Mouse (Mus musculus) midbrain, embryonic 16.5 days (tissue): ENCODE measurements around the gene Fam178b. TPM values are rescaled to one million over a fixed set of nuclear protein-coding genes. Genes with fewer than 3 reads are reported as not detected.

ENCODE experiments used
- ATAC-seq: fragments of 200-750 bp; cut with Nextera tagmentation; 2 replicates; pipeline ENCODE4 v1.8.0; 2017; ENCODE audit warnings: moderate TSS enrichment
- H3K27ac ChIP-seq: fragments of 300-500 bp; sonication (generic); 2 replicates; pipeline ENCODE4 v1.5.1; 2014; ENCODE audit warnings: mild to moderate bottlenecking, low read length, mixed read lengths
- H3K27me3 ChIP-seq: fragments of 300-500 bp; sonication (generic); 2 replicates; pipeline ENCODE4 v1.6.1; 2014; ENCODE audit warnings: low read depth, low read length, mixed read lengths; ENCODE audit not compliant: control insufficient read depth, insufficient read depth
- H3K36me3 ChIP-seq: fragments of 300-500 bp; sonication (generic); 2 replicates; pipeline ENCODE4 v1.6.1; 2014; ENCODE audit warnings: mild to moderate bottlenecking, low read length, moderate library complexity, mixed read lengths; ENCODE audit not compliant: control insufficient read depth, insufficient read depth
- H3K4me1 ChIP-seq: fragments of 300-500 bp; sonication (generic); 2 replicates; pipeline ENCODE4 v1.6.1; 2014; ENCODE audit warnings: mild to moderate bottlenecking, low read length, mixed read lengths; ENCODE audit not compliant: control insufficient read depth, insufficient read depth
- H3K4me2 ChIP-seq: fragments of 300-500 bp; sonication (generic); 2 replicates; pipeline ENCODE4 v1.6.1; 2014; ENCODE audit warnings: mild to moderate bottlenecking, low read length, mixed read lengths
- H3K4me3 ChIP-seq: fragments of 300-500 bp; sonication (generic); 2 replicates; pipeline ENCODE4 v1.5.1; 2014; ENCODE audit warnings: low read depth, mild to moderate bottlenecking, low read length, moderate library complexity, mixed read lengths
- H3K9ac ChIP-seq: fragments of 300-500 bp; sonication (generic); 2 replicates; pipeline ENCODE4 v1.6.1; 2014; ENCODE audit warnings: low read depth, low read length, mixed read lengths
- H3K9me3 ChIP-seq: fragments of 300-500 bp; sonication (generic); replicated peaks from 2 replicates; pipeline ENCODE4 v1.6.1; 2014; ENCODE audit warnings: mild to moderate bottlenecking, low read length, mixed read lengths; ENCODE audit not compliant: control insufficient read depth, poor library complexity, severe bottlenecking
- WGBS: fragments of 180-500 bp; shearing (Covaris S2); extraction: QIAGEN DNeasy Blood & Tissue Kit; methylation state at CpG from one replicate; pipeline ENCODE4 v1.1.7; 2014; 5-methylcytosine and 5-hydroxymethylcytosine counted together
- polyA plus RNA-seq: library from polyadenylated mRNA; unstranded; fragments of >200 nt; fragmentation: Nextera tagmentation; extraction: Ambion mirVana; gene quantifications from 2 replicates; pipeline ENCODE4 v1.2.1, GENCODE M21; 2015

Fam178b gene
- polyA plus RNA-seq, 1 experiment from 2014 or later = 0.33 TPM

- no peak for ATAC-seq
- Histone ChIP-seq H3K27me3 (no peaks in the 10 kb centered on the region), H3K4me3 (peak overlapping the region; percentile 85), H3K36me3 (peaks cover 13% of the 10 kb centered on the region), H3K4me1 (peaks cover 15% of the 10 kb centered on the region), H3K9ac (peak overlapping the region; percentile 89), H3K4me2 (peak overlapping the region; percentile 82), H3K27ac (no peak overlapping the region), H3K9me3 (no peaks in the 10 kb centered on the region)
- WGBS = 95% methylated on average over 1 of the region's 1 CpGs
These were observed 25.6 kb upstream of the Fam178b start for GRCm38 (mm10) chr1:36708626-36709025.

GRCm38 (mm10) chr1:36707797-36708196, 24.8 kb upstream of the Fam178b start:
- H3K9ac ChIP-seq = no peak overlapping the region
- no peak for ATAC-seq
- H3K4me1 ChIP-seq = peaks cover 15% of the 10 kb centered on the region
- H3K4me2 ChIP-seq = no peak overlapping the region; the same call in 1 of the 2 replicates
- no peak overlapping the region for H3K27ac ChIP-seq
- WGBS = 80% methylated on average over 3 of the region's 3 CpGs
- no peak overlapping the region for H3K4me3 ChIP-seq
- H3K27me3 ChIP-seq = no peaks in the 10 kb centered on the region
- no peaks in the 10 kb centered on the region for H3K9me3 ChIP-seq
- H3K36me3 ChIP-seq = peaks cover 18% of the 10 kb centered on the region

- H3K36me3 ChIP-seq = peaks cover 21% of the 10 kb centered on the region
- H3K4me3 ChIP-seq = no peak overlapping the region
- H3K9me3 ChIP-seq = no peaks in the 10 kb centered on the region
- no peak overlapping the region for H3K4me2 ChIP-seq
- no peaks in the 10 kb centered on the region for H3K27me3 ChIP-seq
- peaks cover 15% of the 10 kb centered on the region for H3K4me1 ChIP-seq
- H3K9ac ChIP-seq = no peak overlapping the region
- WGBS = 81% methylated on average over 2 of the region's 2 CpGs
- no peak for ATAC-seq
- H3K27ac ChIP-seq = no peak overlapping the region
These were observed 24.2 kb upstream of the Fam178b start for GRCm38 (mm10) chr1:36707166-36707565.

- H3K4me1 ChIP-seq = peaks cover 9% of the 10 kb centered on the region
- H3K36me3 ChIP-seq = peaks cover 35% of the 10 kb centered on the region
These were observed 14.0 kb upstream of the Fam178b start for GRCm38 (mm10) chr1:36697030-36697429.

GRCm38 (mm10) chr1:36696411-36696810, 13.4 kb upstream of the Fam178b start:
- no peak overlapping the region for H3K4me2 ChIP-seq
- H3K36me3 ChIP-seq = peaks cover 31% of the 10 kb centered on the region
- no peak overlapping the region for H3K4me3 ChIP-seq
- no peak for ATAC-seq
- peaks cover 11% of the 10 kb centered on the region for H3K4me1 ChIP-seq
- no peak overlapping the region for H3K9ac ChIP-seq
- no peak overlapping the region for H3K27ac ChIP-seq
- H3K27me3 ChIP-seq = no peaks in the 10 kb centered on the region
- no peaks in the 10 kb centered on the region for H3K9me3 ChIP-seq
- WGBS = 77% methylated on average over 6 of the region's 6 CpGs

More at GRCm38 (mm10) chr1:36697030-36697429, 14.0 kb upstream of the Fam178b start:
- 78% methylated on average over 5 of the region's 5 CpGs for WGBS
- H3K27me3 ChIP-seq = no peaks in the 10 kb centered on the region
- no peak overlapping the region for H3K4me3 ChIP-seq
- no peak overlapping the region for H3K9ac ChIP-seq
- no peak overlapping the region for H3K4me2 ChIP-seq
- H3K9me3 ChIP-seq = no peaks in the 10 kb centered on the region
- ATAC-seq = no peak
- no peak overlapping the region for H3K27ac ChIP-seq

GRCm38 (mm10) chr1:36694871-36695270, 11.9 kb upstream of the Fam178b start:
- Histone ChIP-seq H3K4me3 (no peak overlapping the region), H3K9me3 (no peaks in the 10 kb centered on the region), H3K27me3 (no peaks in the 10 kb centered on the region), H3K27ac (no peak overlapping the region), H3K9ac (no peak overlapping the region), H3K4me1 (peaks cover 13% of the 10 kb centered on the region), H3K36me3 (peaks cover 17% of the 10 kb centered on the region), H3K4me2 (no peak overlapping the region)
- 89% methylated on average over 6 of the region's 6 CpGs for WGBS
- no peak for ATAC-seq

- H3K27ac ChIP-seq = peak within 1 kb of the TSS; percentile 60
- ATAC-seq = peak; percentile 96
- peak within 1 kb of the TSS; percentile 89 for H3K4me2 ChIP-seq
- H3K9me3 ChIP-seq = no peaks in the 10 kb centered on the region
- peaks cover 7% of the 10 kb centered on the region; the same call in 1 of the 2 replicates for H3K36me3 ChIP-seq
- H3K4me3 ChIP-seq = peak within 1 kb of the TSS; percentile 85
- under 1% methylated on average over 67 of the region's 68 CpGs for WGBS
- peak within 1 kb of the TSS; percentile 88 for H3K9ac ChIP-seq
- peaks cover 13% of the 10 kb centered on the region for H3K4me1 ChIP-seq
- no peaks in the 10 kb centered on the region for H3K27me3 ChIP-seq
These were observed 8.5 kb upstream of the Fam178b start, which contains the start of gene Cox5b for GRCm38 (mm10) chr1:36691271-36692155. Gene Cox5b, plus strand, starts transcription at chr1:36691449.

GRCm38 (mm10) chr1:36690671-36691235, 7.8 kb upstream of the Fam178b start:
- WGBS = 64% methylated on average over 11 of the region's 11 CpGs
- H3K9ac ChIP-seq = peak overlapping the region; percentile 62

More at GRCm38 (mm10) chr1:36690671-36691235, 7.8 kb upstream of the Fam178b start:
- Histone ChIP-seq H3K27ac (peak overlapping the region; percentile 40; the same call in 1 of the 2 replicates), H3K36me3 (peaks cover 7% of the 10 kb centered on the region; the same call in 1 of the 2 replicates), H3K4me2 (peak overlapping the region; percentile 59), H3K9me3 (no peaks in the 10 kb centered on the region), H3K27me3 (no peaks in the 10 kb centered on the region), H3K4me3 (peak overlapping the region; percentile 85), H3K4me1 (peaks cover 13% of the 10 kb centered on the region)
- ATAC-seq = peak; percentile 26
